Mouse (Mus musculus) limb, embryonic 12.5 days (tissue): ENCODE results near the gene Stk39. TPM values are rescaled to one million over a fixed set of nuclear protein-coding genes. Genes with fewer than 3 reads are reported as not detected.

Source experiments
- ATAC-seq: fragments of 200-750 bp; cut with Nextera tagmentation; 2 replicates; pipeline ENCODE4 v1.8.0; 2017; ENCODE audit warnings: low read depth, moderate TSS enrichment; ENCODE audit not compliant: insufficient number of reproducible peaks, insufficient read depth, low FRiP score, low TSS enrichment
- H3K27ac ChIP-seq: fragments of 300-500 bp; sonication (generic); 2 replicates; pipeline ENCODE4 v1.5.1; 2016; ENCODE audit warnings: mild to moderate bottlenecking, moderate library complexity
- H3K27me3 ChIP-seq: fragments of 300-500 bp; sonication (generic); 2 replicates; pipeline ENCODE4 v1.6.1; 2016; ENCODE audit warnings: mild to moderate bottlenecking, moderate library complexity
- H3K36me3 ChIP-seq: fragments of 300-500 bp; sonication (generic); 2 replicates; pipeline ENCODE4 v1.6.1; 2016; ENCODE audit warnings: mild to moderate bottlenecking, moderate library complexity
- H3K4me1 ChIP-seq: fragments of 300-500 bp; sonication (generic); replicated peaks from 2 replicates; pipeline ENCODE4 v1.6.1; 2016
- H3K4me2 ChIP-seq: fragments of 300-500 bp; sonication (generic); 2 replicates; pipeline ENCODE4 v1.6.1; 2016; ENCODE audit warnings: mild to moderate bottlenecking, moderate library complexity
- H3K4me3 ChIP-seq: fragments of 300-500 bp; sonication (generic); replicated peaks from 2 replicates; pipeline ENCODE4 v1.5.1; 2016; ENCODE audit warnings: mild to moderate bottlenecking
- H3K9ac ChIP-seq: fragments of 300-500 bp; sonication (generic); replicated peaks from 2 replicates; pipeline ENCODE4 v1.6.1; 2016; ENCODE audit warnings: mild to moderate bottlenecking, moderate library complexity
- H3K9me3 ChIP-seq: fragments of 300-500 bp; sonication (generic); 2 replicates; pipeline ENCODE4 v1.6.1; 2016; ENCODE audit warnings: mild to moderate bottlenecking, moderate library complexity
- WGBS: fragments of 180-500 bp; shearing (Covaris S2); methylation state at CpG from one replicate; pipeline ENCODE4 v1.1.7; 2016; 5-methylcytosine and 5-hydroxymethylcytosine counted together
- polyA plus RNA-seq: library from polyadenylated mRNA; unstranded; fragments of >200 nt; fragmentation: Nextera tagmentation; extraction: Ambion mirVana; gene quantifications from 2 replicates; pipeline ENCODE4 v1.2.1, GENCODE M21; 2016

Stk39 gene
- polyA plus RNA-seq, 1 experiment from 2014 or later: 18.5 TPM

DNA sequence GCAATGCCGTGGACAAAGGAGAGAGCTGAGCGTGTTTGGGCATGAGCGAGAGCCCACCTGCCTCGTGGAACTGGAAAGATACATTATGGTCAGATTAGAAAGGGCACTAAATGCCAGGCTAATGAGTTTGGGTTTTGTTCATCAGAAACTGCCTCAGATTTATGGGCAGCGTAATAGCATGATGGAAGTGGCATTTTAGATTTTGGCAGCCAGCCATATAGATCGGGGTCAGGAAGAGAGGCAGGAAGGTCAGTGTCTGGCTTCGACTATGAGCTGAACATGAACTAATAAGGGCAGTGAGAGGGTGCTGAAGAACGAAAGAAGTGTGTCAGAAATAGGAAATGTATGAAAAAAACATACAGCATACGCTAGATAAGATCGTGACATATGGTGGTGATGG, 300.8 kb downstream of the Stk39 start:
- no peak for ATAC-seq
- H3K27ac ChIP-seq: no peak overlapping the region
- WGBS: 71% methylated on average over 10 of the region's 10 CpGs

DNA sequence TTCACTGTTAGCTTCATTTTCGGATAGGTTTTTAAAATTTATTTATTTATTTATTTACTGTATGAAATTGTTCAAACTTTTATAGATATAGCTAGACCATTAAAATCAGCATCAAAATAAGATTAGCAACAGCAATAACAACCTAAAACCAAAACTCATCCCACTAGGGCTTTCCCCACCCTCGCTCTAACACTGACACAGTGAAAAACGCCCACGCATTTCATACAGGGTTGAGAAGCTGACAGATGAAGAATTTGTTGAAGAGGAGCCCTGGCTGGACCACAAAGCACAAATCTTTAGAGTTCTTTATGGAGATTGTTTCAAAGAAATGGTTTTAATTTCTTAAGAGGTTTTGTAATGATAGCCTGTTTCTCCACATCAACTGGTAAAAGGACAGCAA, 310.1 kb downstream of the Stk39 start:
- H3K4me2 ChIP-seq: no peak overlapping the region
- ATAC-seq: no peak
- no peak overlapping the region for H3K27ac ChIP-seq
- H3K27me3 ChIP-seq: no peaks in the 10 kb centered on the region
- H3K4me3 ChIP-seq: no peak overlapping the region
- H3K9me3 ChIP-seq: no peaks in the 10 kb centered on the region
- H3K4me1 ChIP-seq: no peaks in the 10 kb centered on the region
- H3K36me3 ChIP-seq: no peaks in the 10 kb centered on the region
- no peak overlapping the region for H3K9ac ChIP-seq
- 94% methylated on average over 4 of the region's 4 CpGs for WGBS

More for the DNA sequence above, 300.8 kb downstream of the Stk39 start:
- Histone ChIP-seq H3K27me3 (no peaks in the 10 kb centered on the region), H3K4me1 (peaks cover 21% of the 10 kb centered on the region), H3K4me3 (no peak overlapping the region), H3K36me3 (no peaks in the 10 kb centered on the region), H3K4me2 (no peak overlapping the region), H3K9ac (no peak overlapping the region), H3K9me3 (no peaks in the 10 kb centered on the region)

DNA sequence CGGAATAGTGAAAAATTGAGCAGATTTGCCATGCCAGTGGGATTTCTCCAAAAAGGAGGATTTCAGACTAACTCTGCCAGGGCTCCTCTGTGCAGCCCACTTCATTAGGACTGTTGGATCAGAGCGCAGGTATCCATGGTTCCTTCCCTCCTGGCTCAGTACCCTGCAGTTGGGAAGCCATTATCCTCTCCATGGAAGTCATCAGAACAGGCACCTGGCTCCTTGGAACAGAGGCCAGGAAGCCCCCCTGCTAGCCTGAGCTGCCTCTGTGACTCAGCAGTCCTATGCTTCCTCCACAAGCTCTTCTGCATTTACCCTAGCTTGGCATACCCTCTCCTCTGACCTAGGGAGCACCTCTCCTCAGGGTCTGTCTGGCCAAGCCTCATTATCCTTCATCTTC, 311.5 kb downstream of the Stk39 start:
- H3K4me2 ChIP-seq: no peak overlapping the region
- WGBS: 88% methylated on average over 2 of the region's 2 CpGs
- no peaks in the 10 kb centered on the region for H3K27me3 ChIP-seq
- H3K9ac ChIP-seq: no peak overlapping the region
- no peaks in the 10 kb centered on the region for H3K4me1 ChIP-seq
- H3K9me3 ChIP-seq: no peaks in the 10 kb centered on the region
- H3K27ac ChIP-seq: no peak overlapping the region
- no peaks in the 10 kb centered on the region for H3K36me3 ChIP-seq
- no peak overlapping the region for H3K4me3 ChIP-seq
- no peak for ATAC-seq

Other genes with a start within 250 kb of the Stk39 start
- not detected in 2 replicates for gene 4933409G03Rik, start 110.1 kb upstream of the Stk39 start, polyA plus RNA-seq
- not detected in 2 replicates for gene 4932414N04Rik, start 184.2 kb upstream of the Stk39 start, polyA plus RNA-seq